Mouse (Mus musculus): Measurements from ENCODE around the gene Cs. TPM values are rescaled to one million over a fixed set of nuclear protein-coding genes. Genes with fewer than 3 reads are reported as not detected.
A peak's percentile ranks its signal among the peaks of the same experiment; 100 is the strongest.

Gene Cs
- total and polyA plus RNA-seq, 2 experiments from 2014 or later: 285 to 311 TPM

- Histone ChIP-seq H3K4me3 (ENCODE audit: low read length) (no peak overlapping the region), H3K36me3 (ENCODE audit: insufficient read depth, low read length) (peaks cover 4% of the 10 kb centered on the region; the same call in 1 of the 2 replicates), H3K9me3 (ENCODE audit: low read length) (no peaks in the 10 kb centered on the region), H3K27me3 (ENCODE audit: insufficient read depth, low read length) (no peaks in the 10 kb centered on the region), H3K4me2 (ENCODE audit: low read depth, low read length) (no peak overlapping the region), H3K27ac (no peak overlapping the region), H3K4me1 (ENCODE audit: insufficient read depth, low read length) (no peaks in the 10 kb centered on the region), H3K9ac (replicated peaks; ENCODE audit: low read length) (no peak overlapping the region)
- DNase-seq (ENCODE audit: low spot score) (no peak), ATAC-seq (no peak)
- whole genome bisulfite sequencing: 40% methylated on average over 5 of the region's 5 CpGs
- TF ChIP-seq CTCF (IDR thresholded peaks at IDR 0.05; ENCODE audit: low read depth): no peak
These were observed 62.8 kb downstream of the Cs start for GRCm38 (mm10) chr10:128400338-128400737.

DNA sequence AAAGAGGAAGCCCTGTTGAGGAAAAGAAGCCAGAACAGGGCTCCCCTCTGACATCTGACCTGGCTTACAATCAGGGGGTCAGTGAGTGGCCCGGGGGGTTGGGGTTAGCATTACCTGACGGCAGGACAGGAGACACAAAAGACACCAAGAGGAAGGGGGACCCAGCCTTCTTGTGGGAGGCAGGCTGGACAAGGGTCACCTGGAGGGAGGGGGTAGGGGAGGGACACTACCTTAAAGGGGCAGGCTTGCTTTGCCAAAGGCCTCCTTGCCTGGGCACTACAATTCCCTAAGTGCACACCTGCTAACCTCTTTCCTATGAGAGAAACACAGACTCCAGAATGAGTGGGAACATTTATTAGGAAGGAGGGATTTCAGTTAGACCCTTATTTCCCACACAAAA, 63.5 kb downstream of the Cs start, which contains the start of gene Slc39a5:
Gene Slc39a5 (minus strand): TSS at position 174 of the 400 bp plus-strand sequence.
- DNase-seq (ENCODE audit: low spot score): no peak
- Histone ChIP-seq H3K27me3 (ENCODE audit: insufficient read depth, low read length) (no peaks in the 10 kb centered on the region), H3K4me3 (ENCODE audit: low read length) (no peak within 1 kb of the TSS), H3K4me2 (ENCODE audit: low read depth, low read length) (no peak within 1 kb of the TSS), H3K9me3 (ENCODE audit: low read length) (no peaks in the 10 kb centered on the region), H3K9ac (replicated peaks; ENCODE audit: low read length) (no peak within 1 kb of the TSS), H3K4me1 (ENCODE audit: insufficient read depth, low read length) (no peaks in the 10 kb centered on the region), H3K27ac (no peak within 1 kb of the TSS), H3K36me3 (ENCODE audit: insufficient read depth, low read length) (peaks cover 3% of the 10 kb centered on the region; the same call in 1 of the 2 replicates)
- 17% methylated on average over 2 of the region's 2 CpGs for WGBS
- ATAC-seq: no peak
- TF ChIP-seq CTCF (IDR thresholded peaks at IDR 0.05; ENCODE audit: low read depth): no peak

- Histone ChIP-seq H3K27me3 (ENCODE audit: insufficient read depth, low read length) (no peaks in the 10 kb centered on the region), H3K9me3 (ENCODE audit: low read length) (no peaks in the 10 kb centered on the region), H3K4me3 (ENCODE audit: low read length) (no peak overlapping the region), H3K9ac (replicated peaks; ENCODE audit: low read length) (no peak overlapping the region), H3K4me2 (ENCODE audit: low read depth, low read length) (no peak overlapping the region), H3K27ac (no peak overlapping the region), H3K4me1 (ENCODE audit: insufficient read depth, low read length) (no peaks in the 10 kb centered on the region), H3K36me3 (ENCODE audit: insufficient read depth, low read length) (no peaks in the 10 kb centered on the region)
- 77% methylated on average over 9 of the region's 9 CpGs for WGBS
- no peak for TF ChIP-seq CTCF (IDR thresholded peaks at IDR 0.05; ENCODE audit: low read depth)
- ATAC-seq (no peak), DNase-seq (ENCODE audit: low spot score) (no peak)
These were observed 64.1 kb downstream of the Cs start for GRCm38 (mm10) chr10:128401638-128402037.

- Histone ChIP-seq H3K4me3 (ENCODE audit: low read length) (no peak overlapping the region), H3K27ac (no peak overlapping the region), H3K9ac (replicated peaks; ENCODE audit: low read length) (no peak overlapping the region), H3K36me3 (ENCODE audit: insufficient read depth, low read length) (peaks cover 2% of the 10 kb centered on the region; the same call in 1 of the 2 replicates), H3K4me1 (ENCODE audit: insufficient read depth, low read length) (0 out of 2 replicates have a peak, but pooled peaks cover 5% of the 10 kb centered on the region), H3K9me3 (ENCODE audit: low read length) (no peaks in the 10 kb centered on the region), H3K27me3 (ENCODE audit: insufficient read depth, low read length) (no peaks in the 10 kb centered on the region), H3K4me2 (ENCODE audit: low read depth, low read length) (no peak overlapping the region)
- ATAC-seq (no peak), DNase-seq (ENCODE audit: low spot score) (peak; percentile 22)
- TF ChIP-seq CTCF (IDR thresholded peaks at IDR 0.05; ENCODE audit: low read depth): no peak
- WGBS: 78% methylated on average over 7 of the region's 7 CpGs
These were observed 66.4 kb downstream of the Cs start for GRCm38 (mm10) chr10:128403931-128404330.

DNA sequence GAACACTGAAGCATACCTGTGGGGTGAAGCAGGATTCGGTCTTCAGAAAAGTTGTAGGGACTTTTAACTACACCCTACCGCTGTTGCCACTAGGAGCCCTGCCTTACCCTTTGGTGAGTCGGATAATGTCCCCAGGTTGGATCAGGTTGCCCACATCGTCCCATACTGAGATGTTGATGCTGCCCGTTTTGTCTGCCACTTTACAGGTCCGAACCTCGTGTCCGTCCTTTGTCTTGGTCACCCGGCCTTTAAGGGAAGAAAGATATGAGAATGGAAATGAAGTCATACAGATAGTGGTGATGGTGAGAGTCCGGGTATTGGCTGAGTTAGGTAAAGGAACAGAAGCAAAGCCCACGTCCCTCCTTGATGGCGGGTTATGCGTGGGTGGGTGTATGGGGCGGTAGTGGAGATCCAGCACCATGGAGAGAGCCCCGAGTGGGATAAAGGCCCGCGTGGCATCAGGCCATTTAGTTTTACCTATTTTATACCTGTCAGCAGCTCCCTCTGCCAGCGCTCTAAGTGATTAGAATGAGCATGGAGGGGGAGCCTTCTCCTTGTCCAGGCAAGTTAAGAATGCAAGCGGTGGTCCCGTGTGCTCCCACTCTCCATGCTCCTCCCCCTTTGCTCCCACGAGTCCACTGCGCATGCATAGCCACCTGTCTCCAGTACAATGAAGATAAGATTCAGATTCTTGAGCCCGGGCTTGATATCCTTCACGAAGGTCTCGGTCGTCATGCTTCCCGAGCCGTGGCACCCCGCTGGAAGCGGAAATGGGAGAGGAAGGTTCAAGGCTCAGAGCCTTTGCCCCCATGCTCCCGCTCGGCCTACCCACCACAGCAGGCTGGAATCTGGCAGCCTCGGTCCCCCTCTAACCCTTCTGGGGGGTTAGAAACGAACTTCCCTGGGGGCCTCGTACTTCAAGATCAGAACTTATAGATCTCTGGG, 71.3 kb downstream of the Cs start:
- H3K36me3 ChIP-seq (ENCODE audit: insufficient read depth, low read length): peaks cover 2% of the 10 kb centered on the region; the same call in 1 of the 2 replicates
- 18% methylated on average over 35 of the region's 35 CpGs for WGBS
- no peak for ATAC-seq

DNA sequence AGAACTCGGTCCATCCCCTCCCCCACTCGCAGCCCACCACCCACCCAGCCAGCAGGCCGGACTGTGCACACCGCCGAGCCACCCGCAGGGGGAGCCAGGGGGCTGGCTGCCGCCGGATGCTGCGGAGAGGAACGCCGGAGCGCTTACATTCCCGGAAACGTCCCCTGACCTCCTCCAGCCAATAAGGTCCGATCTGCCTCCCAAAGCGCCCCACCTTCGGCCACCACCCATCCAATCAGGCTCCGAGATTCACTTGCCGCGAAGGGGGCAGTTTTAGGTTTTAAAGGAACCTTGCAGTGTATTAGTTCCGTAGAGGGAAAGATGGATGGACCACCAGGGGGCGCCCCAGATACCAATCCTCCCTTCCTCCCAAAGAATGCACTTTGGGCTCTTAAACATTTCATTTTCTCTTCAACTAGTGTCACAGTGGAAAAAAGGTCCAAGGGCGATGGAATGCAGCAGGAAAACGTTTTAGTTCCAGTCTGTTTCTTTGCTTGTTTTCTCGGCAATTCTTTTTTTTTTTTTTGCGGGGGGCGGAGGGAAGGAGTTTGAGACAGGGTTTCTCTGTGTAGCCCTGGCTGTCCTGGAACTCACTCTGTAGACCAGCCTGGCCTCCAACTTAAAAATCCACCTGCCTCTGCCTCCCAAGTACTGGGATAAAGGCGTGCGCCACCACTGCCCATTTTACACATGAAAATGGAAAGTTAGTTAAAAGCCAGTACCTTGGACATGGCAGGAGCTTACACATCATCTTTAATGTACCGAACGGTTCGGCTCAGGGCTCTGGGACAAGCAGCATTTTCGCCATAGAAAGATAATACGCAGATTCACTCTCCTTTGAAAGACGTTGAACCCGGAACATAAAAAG, 72.4 kb downstream of the Cs start:
- WGBS: 7% methylated on average over 36 of the region's 36 CpGs
- Histone ChIP-seq H3K36me3 (ENCODE audit: insufficient read depth, low read length) (peaks cover 2% of the 10 kb centered on the region; the same call in 1 of the 2 replicates), H3K4me1 (ENCODE audit: insufficient read depth, low read length) (peaks cover 20% of the 10 kb centered on the region), H3K4me3 (ENCODE audit: low read length) (peak overlapping the region; percentile 96), H3K27me3 (ENCODE audit: insufficient read depth, low read length) (no peaks in the 10 kb centered on the region), H3K27ac (peak overlapping the region; percentile 96), H3K4me2 (ENCODE audit: low read depth, low read length) (peak overlapping the region; percentile 95), H3K9ac (replicated peaks; ENCODE audit: low read length) (peak overlapping the region; percentile 82), H3K9me3 (ENCODE audit: low read length) (no peaks in the 10 kb centered on the region)
- peak; percentile 91 for ATAC-seq
- peak; percentile 98 for DNase-seq (ENCODE audit: low spot score)
- TF ChIP-seq CTCF (IDR thresholded peaks at IDR 0.05; ENCODE audit: low read depth): peak; percentile 83

More for the DNA sequence above, 71.3 kb downstream of the Cs start:
- Histone ChIP-seq H3K27ac (peak overlapping the region; percentile 83), H3K27me3 (ENCODE audit: insufficient read depth, low read length) (no peaks in the 10 kb centered on the region), H3K4me3 (ENCODE audit: low read length) (peak overlapping the region; percentile 96), H3K9me3 (ENCODE audit: low read length) (no peaks in the 10 kb centered on the region), H3K9ac (replicated peaks; ENCODE audit: low read length) (peak overlapping the region; percentile 82), H3K4me2 (ENCODE audit: low read depth, low read length) (peak overlapping the region; percentile 95), H3K4me1 (ENCODE audit: insufficient read depth, low read length) (peaks cover 20% of the 10 kb centered on the region)
- DNase-seq (ENCODE audit: low spot score): peak; percentile 70
- no peak for TF ChIP-seq CTCF (IDR thresholded peaks at IDR 0.05; ENCODE audit: low read depth)
